Mouse (Mus musculus): Measurements from ENCODE around the gene Jade3. TPM values are rescaled to one million over a fixed set of nuclear protein-coding genes. Genes with fewer than 3 reads are reported as not detected.
A peak's percentile ranks its signal among the peaks of the same experiment; 100 is the strongest.

The Jade3 gene
- polyA plus RNA-seq, 1 experiment from 2014 or later, result 7.4 TPM

DNA sequence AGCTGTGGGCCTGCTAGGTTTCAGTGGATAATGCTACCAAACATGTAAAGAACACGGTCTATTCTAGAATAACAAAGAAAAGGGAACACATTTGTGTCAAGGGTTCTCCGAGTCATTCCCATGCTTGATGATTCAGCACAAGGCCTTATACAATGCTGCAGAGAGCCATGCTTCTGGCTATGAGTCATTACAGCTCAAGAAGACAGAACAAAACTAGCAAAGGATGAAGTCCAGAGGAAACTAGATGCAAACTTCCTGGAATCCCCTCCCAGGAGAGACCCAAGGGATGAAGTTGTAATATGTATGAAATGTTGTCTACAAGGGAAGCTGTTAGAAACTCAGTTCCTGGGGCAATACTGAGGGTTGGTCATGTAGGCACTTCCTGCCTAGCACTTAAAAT lies 7.0 kb upstream of the Jade3 start:
- Histone ChIP-seq H3K27ac (replicated peaks) (no peak overlapping the region), H3K4me1 (no peaks in the 10 kb centered on the region), H3K9ac (replicated peaks) (no peak overlapping the region), H3K4me2 (replicated peaks) (no peak overlapping the region), H3K4me3 (no peak overlapping the region), H3K36me3 (no peaks in the 10 kb centered on the region), H3K27me3 (no peaks in the 10 kb centered on the region), H3K9me3 (no peaks in the 10 kb centered on the region)
- no peak for ATAC-seq (replicated peaks)
- WGBS, result 89% methylated on average over 2 of the region's 2 CpGs

GRCm38 (mm10) chrX:20419536-20419935 lies 6.0 kb upstream of the Jade3 start:
- no peak overlapping the region for H3K4me3 ChIP-seq
- 88% methylated on average over 4 of the region's 4 CpGs for WGBS
- no peak overlapping the region for H3K9ac ChIP-seq (replicated peaks)
- no peaks in the 10 kb centered on the region for H3K9me3 ChIP-seq
- H3K27ac ChIP-seq (replicated peaks), result no peak overlapping the region
- H3K36me3 ChIP-seq, result no peaks in the 10 kb centered on the region
- no peak for ATAC-seq (replicated peaks)
- H3K27me3 ChIP-seq, result no peaks in the 10 kb centered on the region
- H3K4me1 ChIP-seq, result no peaks in the 10 kb centered on the region
- H3K4me2 ChIP-seq (replicated peaks), result no peak overlapping the region

- no peak for ATAC-seq (replicated peaks)
Measured at GRCm38 (mm10) chrX:20425839-20426449, 456 bp downstream of the Jade3 start.

DNA sequence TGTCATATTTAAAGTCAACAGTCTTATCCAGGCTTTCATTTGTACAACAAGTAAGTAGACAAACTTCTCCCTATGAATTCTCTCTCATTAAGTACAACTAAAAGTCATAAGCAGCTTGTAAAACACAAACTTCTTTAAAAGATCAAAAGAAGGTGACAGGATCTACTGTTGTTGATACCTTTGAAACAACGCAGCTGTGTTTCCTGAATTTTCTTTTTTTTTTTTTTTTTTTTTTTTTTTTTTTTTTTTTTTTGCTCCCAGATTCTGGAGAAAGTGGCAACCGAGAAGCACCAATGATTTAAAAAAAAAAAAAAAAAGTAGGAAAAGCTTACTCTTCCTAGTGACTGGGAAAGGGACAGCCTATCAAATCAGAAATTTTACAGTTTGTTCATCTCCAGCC lies 57.7 kb downstream of the Jade3 start:
- no peak for ATAC-seq (replicated peaks)
- Histone ChIP-seq H3K9ac (replicated peaks) (no peak overlapping the region), H3K27ac (replicated peaks) (no peak overlapping the region), H3K27me3 (no peaks in the 10 kb centered on the region), H3K4me2 (replicated peaks) (no peak overlapping the region), H3K4me3 (no peak overlapping the region), H3K4me1 (no peaks in the 10 kb centered on the region), H3K9me3 (no peaks in the 10 kb centered on the region), H3K36me3 (0 out of 2 replicates have a peak, but pooled peaks cover 2% of the 10 kb centered on the region)
- 72% methylated on average over 2 of the region's 2 CpGs for WGBS

More at GRCm38 (mm10) chrX:20425839-20426449, 456 bp downstream of the Jade3 start:
- H3K4me3 ChIP-seq, result peak overlapping the region; percentile 69
- peak overlapping the region; percentile 54 for H3K4me2 ChIP-seq (replicated peaks)
- 19% methylated on average over 32 of the region's 51 CpGs for WGBS
- H3K36me3 ChIP-seq, result peaks cover 3% of the 10 kb centered on the region; the same call in 1 of the 2 replicates
- H3K27ac ChIP-seq (replicated peaks), result peak overlapping the region; percentile 93
- peak overlapping the region; percentile 73 for H3K9ac ChIP-seq (replicated peaks)
- H3K27me3 ChIP-seq, result no peaks in the 10 kb centered on the region
- 0 out of 2 replicates have a peak, but pooled peaks cover 2% of the 10 kb centered on the region for H3K4me1 ChIP-seq
- no peaks in the 10 kb centered on the region for H3K9me3 ChIP-seq

GRCm38 (mm10) chrX:20497682-20498081 lies 72.2 kb downstream of the Jade3 start:
- no peak overlapping the region for H3K27ac ChIP-seq (replicated peaks)
- H3K4me2 ChIP-seq (replicated peaks), result no peak overlapping the region
- no peak overlapping the region for H3K4me3 ChIP-seq
- ATAC-seq (replicated peaks), result no peak
- no peaks in the 10 kb centered on the region for H3K4me1 ChIP-seq
- WGBS, result 86% methylated on average over 3 of the region's 3 CpGs
- peaks cover 11% of the 10 kb centered on the region; the same call in 1 of the 2 replicates for H3K36me3 ChIP-seq
- H3K27me3 ChIP-seq, result no peaks in the 10 kb centered on the region
- H3K9me3 ChIP-seq, result no peaks in the 10 kb centered on the region
- H3K9ac ChIP-seq (replicated peaks), result no peak overlapping the region

GRCm38 (mm10) chrX:20520290-20520939 lies 94.9 kb downstream of the Jade3 start:
- Histone ChIP-seq H3K27me3 (no peaks in the 10 kb centered on the region), H3K36me3 (0 out of 2 replicates have a peak, but pooled peaks cover 4% of the 10 kb centered on the region), H3K4me2 (replicated peaks) (no peak overlapping the region), H3K4me1 (no peaks in the 10 kb centered on the region), H3K9me3 (no peaks in the 10 kb centered on the region), H3K9ac (replicated peaks) (no peak overlapping the region), H3K4me3 (no peak overlapping the region), H3K27ac (replicated peaks) (no peak overlapping the region)
- 84% methylated on average over 7 of the region's 7 CpGs for WGBS
- ATAC-seq (replicated peaks), result no peak

DNA sequence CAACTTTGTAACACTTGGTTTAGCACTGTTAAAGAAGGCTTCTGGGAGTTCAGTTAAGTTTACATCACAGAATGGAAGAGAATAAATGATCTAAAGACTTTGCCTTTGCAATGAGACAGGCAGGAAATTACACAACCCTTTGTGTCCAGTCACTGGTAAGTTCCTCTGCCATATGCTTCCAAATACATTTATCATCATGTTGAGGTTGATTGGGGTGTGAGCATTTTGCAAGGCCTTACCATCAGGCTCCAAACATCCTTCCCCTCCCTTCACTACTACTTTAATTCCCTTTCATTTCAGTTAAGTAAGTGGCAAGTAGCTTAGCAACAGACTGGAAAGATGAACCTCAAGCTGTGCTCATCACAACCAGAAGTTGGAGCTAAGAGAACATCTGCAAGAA lies 96.1 kb downstream of the Jade3 start:
- H3K9ac ChIP-seq (replicated peaks), result no peak overlapping the region
- no peaks in the 10 kb centered on the region for H3K9me3 ChIP-seq
- no peaks in the 10 kb centered on the region for H3K27me3 ChIP-seq
- H3K4me1 ChIP-seq, result no peaks in the 10 kb centered on the region
- no peak overlapping the region for H3K4me2 ChIP-seq (replicated peaks)
- no peak overlapping the region for H3K27ac ChIP-seq (replicated peaks)
- ATAC-seq (replicated peaks), result no peak
- H3K36me3 ChIP-seq, result no peaks in the 10 kb centered on the region
- H3K4me3 ChIP-seq, result no peak overlapping the region

GRCm38 (mm10) chrX:20532621-20533020 lies 107.1 kb downstream of the Jade3 start:
- Histone ChIP-seq H3K27me3 (no peaks in the 10 kb centered on the region), H3K9ac (replicated peaks) (no peak overlapping the region), H3K36me3 (no peaks in the 10 kb centered on the region), H3K4me1 (no peaks in the 10 kb centered on the region), H3K4me3 (no peak overlapping the region), H3K4me2 (replicated peaks) (no peak overlapping the region), H3K27ac (replicated peaks) (no peak overlapping the region), H3K9me3 (no peaks in the 10 kb centered on the region)
- ATAC-seq (replicated peaks), result no peak
- WGBS, result 65% methylated on average over 1 of the region's 1 CpGs

DNA sequence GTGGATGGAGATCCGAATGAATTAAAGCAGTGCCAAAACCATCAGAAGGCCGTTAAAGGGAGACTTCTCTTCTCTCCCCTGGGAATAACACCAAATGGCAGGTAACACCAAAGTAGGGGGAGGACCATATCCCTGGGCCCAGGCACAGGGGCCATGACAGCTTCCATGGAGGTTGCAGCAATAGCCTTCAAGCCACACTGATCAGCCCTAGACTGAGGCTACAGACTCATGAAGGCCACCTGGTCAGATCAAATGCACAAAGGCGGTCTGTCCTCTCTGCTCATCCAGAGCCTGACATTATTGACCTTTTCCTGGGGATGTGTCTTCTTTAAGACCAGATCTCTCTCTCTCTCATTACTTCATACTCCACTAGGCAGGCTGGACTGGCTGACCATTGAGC lies 118.4 kb downstream of the Jade3 start:
- Histone ChIP-seq H3K27ac (replicated peaks) (no peak overlapping the region), H3K9me3 (no peaks in the 10 kb centered on the region), H3K36me3 (no peaks in the 10 kb centered on the region), H3K4me2 (replicated peaks) (no peak overlapping the region), H3K4me3 (no peak overlapping the region), H3K4me1 (no peaks in the 10 kb centered on the region), H3K9ac (replicated peaks) (no peak overlapping the region), H3K27me3 (no peaks in the 10 kb centered on the region)
- no peak for ATAC-seq (replicated peaks)
- 84% methylated on average over 3 of the region's 3 CpGs for WGBS

DNA sequence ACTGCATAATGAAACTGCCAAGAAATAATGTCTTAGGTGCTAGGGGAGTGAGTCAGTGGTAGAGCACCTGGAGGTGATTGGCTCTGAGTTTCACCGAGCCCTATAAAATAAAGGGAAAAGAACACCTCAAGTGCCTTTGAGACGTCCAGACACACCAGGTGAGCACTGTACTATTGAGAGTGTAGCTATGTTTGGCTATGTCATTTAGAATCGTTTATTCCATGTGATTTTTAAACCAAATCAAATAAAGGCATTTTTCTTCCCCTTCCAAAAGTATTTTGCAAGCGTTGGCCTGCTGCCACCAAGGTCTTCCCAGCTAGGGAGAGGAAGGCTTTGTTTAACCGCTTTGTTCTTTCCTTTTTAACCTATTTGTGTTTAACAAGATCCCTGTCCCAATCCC lies 122.1 kb downstream of the Jade3 start:
- 27% methylated on average over 5 of the region's 5 CpGs for WGBS
- H3K9me3 ChIP-seq, result no peaks in the 10 kb centered on the region
- H3K4me1 ChIP-seq, result no peaks in the 10 kb centered on the region
- no peak overlapping the region for H3K27ac ChIP-seq (replicated peaks)
- ATAC-seq (replicated peaks), result no peak
- peak overlapping the region; percentile 57 for H3K4me2 ChIP-seq (replicated peaks)
- 0 out of 2 replicates have a peak overlapping the region, but pooled peaks have one; percentile 51 for H3K9ac ChIP-seq (replicated peaks)
- H3K36me3 ChIP-seq, result no peaks in the 10 kb centered on the region
- H3K27me3 ChIP-seq, result no peaks in the 10 kb centered on the region
- H3K4me3 ChIP-seq, result peak overlapping the region; percentile 35; the same call in 1 of the 2 replicates

DNA sequence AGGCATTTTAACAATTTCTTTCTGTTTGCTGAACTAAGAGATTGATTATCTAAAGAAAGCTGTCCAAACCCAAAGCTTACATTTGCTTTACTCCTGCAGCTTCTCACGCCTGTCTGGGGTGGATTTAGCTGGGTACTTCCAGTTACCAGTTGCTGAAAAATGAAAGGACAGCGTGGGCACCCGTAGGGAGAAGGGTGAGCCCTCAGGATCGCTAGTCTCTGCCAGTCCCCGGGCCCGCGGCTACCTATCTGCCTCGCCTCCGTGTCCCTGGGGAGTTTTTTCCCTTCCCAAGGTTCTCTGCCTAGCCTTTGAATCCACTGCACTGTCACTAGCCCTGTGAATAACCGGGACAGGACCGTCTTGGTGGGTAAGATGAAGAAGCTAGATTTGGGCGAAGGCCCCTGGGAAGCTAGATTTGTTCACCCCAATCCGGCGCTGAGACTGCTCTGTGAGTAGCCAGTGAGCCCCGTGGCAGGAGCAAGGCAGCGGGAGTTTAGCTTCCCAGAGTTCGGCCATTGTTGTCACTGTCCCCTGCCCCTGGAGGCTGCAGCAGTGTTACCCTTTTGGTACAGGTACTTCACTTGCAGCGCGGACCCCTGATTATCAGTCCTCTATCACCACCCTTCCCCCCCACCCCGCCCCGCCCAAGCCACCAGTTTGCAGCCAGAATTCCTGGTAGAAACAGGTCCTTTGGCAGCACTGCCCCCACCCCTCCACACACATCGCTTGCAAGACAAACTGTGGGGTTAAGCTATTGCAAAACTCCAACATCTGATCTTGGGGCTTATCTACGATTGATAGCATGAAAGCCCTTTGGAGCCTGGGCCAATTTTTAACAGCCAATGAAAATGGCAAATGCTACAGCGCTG lies 122.8 kb downstream of the Jade3 start:
- Histone ChIP-seq H3K4me3 (peak overlapping the region; percentile 35), H3K36me3 (no peaks in the 10 kb centered on the region), H3K9me3 (no peaks in the 10 kb centered on the region), H3K4me1 (no peaks in the 10 kb centered on the region), H3K27me3 (no peaks in the 10 kb centered on the region), H3K9ac (replicated peaks) (peak overlapping the region; percentile 51), H3K4me2 (replicated peaks) (peak overlapping the region; percentile 57), H3K27ac (replicated peaks) (no peak overlapping the region)
- 27% methylated on average over 24 of the region's 24 CpGs for WGBS
- ATAC-seq (replicated peaks), result peak; percentile 61; the same call in 1 of the 2 replicates

DNA sequence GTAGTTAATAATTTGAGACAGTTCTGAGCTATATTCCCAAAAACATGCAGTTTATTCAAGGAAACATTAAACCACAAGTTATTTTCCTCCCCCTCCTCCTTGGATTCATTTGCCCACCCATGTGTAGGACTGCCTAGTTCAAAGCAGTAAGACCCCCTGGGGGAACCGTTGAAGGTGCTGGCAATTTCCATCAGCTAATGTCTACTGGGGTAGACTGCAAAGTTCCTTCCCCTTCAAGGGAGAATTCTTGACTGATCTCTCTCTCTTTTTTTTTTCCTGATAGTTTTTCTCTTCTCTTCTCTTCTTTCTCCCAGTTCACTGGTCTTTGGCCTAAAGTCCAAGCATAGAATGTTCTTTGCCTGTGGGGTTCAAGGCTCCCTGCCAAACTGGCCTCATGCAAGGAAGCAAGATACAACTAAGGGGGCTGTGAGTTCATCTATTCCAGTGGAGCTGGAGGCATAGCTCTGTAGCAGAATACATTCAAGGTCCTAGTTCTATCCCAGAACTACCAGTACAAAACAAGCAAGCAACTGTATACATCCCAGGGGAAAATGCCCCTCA lies 123.5 kb downstream of the Jade3 start:
- WGBS, result 54% methylated on average over 1 of the region's 1 CpGs

More for the DNA sequence above, 123.5 kb downstream of the Jade3 start:
- Histone ChIP-seq H3K27ac (replicated peaks) (no peak overlapping the region), H3K27me3 (no peaks in the 10 kb centered on the region), H3K4me2 (replicated peaks) (no peak overlapping the region), H3K4me3 (no peak overlapping the region), H3K36me3 (no peaks in the 10 kb centered on the region), H3K4me1 (no peaks in the 10 kb centered on the region), H3K9me3 (no peaks in the 10 kb centered on the region), H3K9ac (replicated peaks) (no peak overlapping the region)
- ATAC-seq (replicated peaks), result no peak
